Mouse (Mus musculus) liver, embryonic 13.5 days (tissue): ENCODE results near the gene Sall2. TPM values are rescaled to one million over a fixed set of nuclear protein-coding genes. Genes with fewer than 3 reads are reported as not detected.
A peak's percentile ranks its signal among the peaks of the same experiment; 100 is the strongest.

Experiments
- ATAC-seq: fragments of 200-750 bp; cut with Nextera tagmentation; 2 replicates; pipeline ENCODE4 v1.8.0; 2017; ENCODE audit warnings: low read depth, mild to moderate bottlenecking, moderate number of reproducible peaks, moderate library complexity
- DNase-seq: peaks from one replicate; pipeline ENCODE4 v3.0.0; 2022
- H3K27ac ChIP-seq: fragments of 300-500 bp; sonication (generic); 2 replicates; pipeline ENCODE4 v1.5.1; 2015; ENCODE audit warnings: moderate library complexity, mild to moderate bottlenecking, inconsistent platforms
- H3K27me3 ChIP-seq: fragments of 300-500 bp; sonication (generic); 2 replicates; pipeline ENCODE4 v1.6.1; 2015; ENCODE audit warnings: mild to moderate bottlenecking, inconsistent platforms
- H3K36me3 ChIP-seq: fragments of 300-500 bp; sonication (generic); 2 replicates; pipeline ENCODE4 v1.6.1; 2015; ENCODE audit warnings: mild to moderate bottlenecking, inconsistent platforms
- H3K4me1 ChIP-seq: fragments of 300-500 bp; sonication (generic); replicated peaks from 2 replicates; pipeline ENCODE4 v1.6.1; 2015; ENCODE audit warnings: inconsistent platforms
- H3K4me2 ChIP-seq: fragments of 300-500 bp; sonication (generic); 2 replicates; pipeline ENCODE4 v1.6.1; 2015; ENCODE audit warnings: inconsistent platforms, mild to moderate bottlenecking, moderate library complexity
- H3K4me3 ChIP-seq: fragments of 300-500 bp; sonication (generic); replicated peaks from 2 replicates; pipeline ENCODE4 v1.5.1; 2015; ENCODE audit warnings: mild to moderate bottlenecking, inconsistent platforms
- H3K9ac ChIP-seq: fragments of 300-500 bp; sonication (generic); 2 replicates; pipeline ENCODE4 v1.6.1; 2015; ENCODE audit warnings: mild to moderate bottlenecking, inconsistent platforms
- H3K9me3 ChIP-seq: fragments of 300-500 bp; sonication (generic); replicated peaks from 2 replicates; pipeline ENCODE4 v1.6.1; 2016; ENCODE audit warnings: inconsistent platforms
- WGBS: fragments of 180-500 bp; shearing (Covaris S2); methylation state at CpG from one replicate; pipeline ENCODE4 v1.1.7; 2015; ENCODE audit not compliant: insufficient replicate concordance; 5-methylcytosine and 5-hydroxymethylcytosine counted together
- polyA plus RNA-seq: library from polyadenylated mRNA; unstranded; fragments of >200 nt; fragmentation: Nextera tagmentation; extraction: Ambion mirVana; gene quantifications from 2 replicates; pipeline ENCODE4 v1.2.1, GENCODE M21; 2015

Gene Sall2
- polyA plus RNA-seq, 1 experiment from 2014 or later: 1.2 TPM

- 64% methylated on average over 6 of the region's 6 CpGs for WGBS
- no peak overlapping the region for H3K9ac ChIP-seq
- H3K4me3 ChIP-seq: no peak overlapping the region
- ATAC-seq (no peak), DNase-seq (no peak)
- no peaks in the 10 kb centered on the region for H3K27me3 ChIP-seq
- H3K27ac ChIP-seq: no peak overlapping the region
- H3K4me1 ChIP-seq: no peaks in the 10 kb centered on the region
- no peaks in the 10 kb centered on the region for H3K9me3 ChIP-seq
- H3K4me2 ChIP-seq: no peak overlapping the region
- H3K36me3 ChIP-seq: peaks cover 91% of the 10 kb centered on the region
Measured at GRCm38 (mm10) chr14:52295558-52296264, 32.9 kb downstream of the Sall2 start.

GRCm38 (mm10) chr14:52284191-52284590, 44.4 kb downstream of the Sall2 start:
- Histone ChIP-seq H3K4me3 (no peak overlapping the region), H3K36me3 (peaks cover 45% of the 10 kb centered on the region), H3K27ac (no peak overlapping the region), H3K4me1 (peaks cover 29% of the 10 kb centered on the region), H3K9me3 (no peaks in the 10 kb centered on the region), H3K9ac (no peak overlapping the region), H3K27me3 (no peaks in the 10 kb centered on the region), H3K4me2 (no peak overlapping the region)
- no peak for DNase-seq
- WGBS: 62% methylated on average over 3 of the region's 3 CpGs
- ATAC-seq: no peak

- Histone ChIP-seq H3K4me1 (peaks cover 29% of the 10 kb centered on the region), H3K27ac (no peak overlapping the region), H3K27me3 (no peaks in the 10 kb centered on the region), H3K4me3 (no peak overlapping the region), H3K9me3 (no peaks in the 10 kb centered on the region), H3K36me3 (peaks cover 41% of the 10 kb centered on the region), H3K4me2 (no peak overlapping the region), H3K9ac (no peak overlapping the region)
- DNase-seq (no peak), ATAC-seq (no peak)
- 83% methylated on average over 5 of the region's 5 CpGs for WGBS
Measured at GRCm38 (mm10) chr14:52283629-52284028, 44.9 kb downstream of the Sall2 start.

GRCm38 (mm10) chr14:52279747-52280120, 48.8 kb downstream of the Sall2 start:
- Histone ChIP-seq H3K9ac (peak overlapping the region; percentile 95), H3K27ac (peak overlapping the region; percentile 91), H3K27me3 (no peaks in the 10 kb centered on the region), H3K4me2 (peak overlapping the region; percentile 81), H3K4me1 (peaks cover 42% of the 10 kb centered on the region), H3K36me3 (peaks cover 6% of the 10 kb centered on the region; the same call in 1 of the 2 replicates), H3K4me3 (peak overlapping the region; percentile 99), H3K9me3 (no peaks in the 10 kb centered on the region)
- WGBS: under 1% methylated on average over 21 of the region's 21 CpGs
- ATAC-seq: 0 out of 2 replicates have a peak, but pooled peaks have one; percentile 3
- DNase-seq: no peak

- ATAC-seq: peak; percentile 97
- peak; percentile 98 for DNase-seq
- Histone ChIP-seq H3K27me3 (no peaks in the 10 kb centered on the region), H3K4me2 (peak within 1 kb of the TSS; percentile 81), H3K27ac (peak within 1 kb of the TSS; percentile 91), H3K36me3 (peaks cover 6% of the 10 kb centered on the region; the same call in 1 of the 2 replicates), H3K4me1 (peaks cover 40% of the 10 kb centered on the region), H3K4me3 (peak within 1 kb of the TSS; percentile 99), H3K9me3 (no peaks in the 10 kb centered on the region), H3K9ac (peak within 1 kb of the TSS; percentile 95)
- WGBS: 1% methylated on average over 66 of the region's 66 CpGs
Measured at GRCm38 (mm10) chr14:52278932-52279746, 49.4 kb downstream of the Sall2 start, which contains the start of the genes Tox4 and Rab2b. TSS of gene Tox4 (plus strand) at chr14:52279146. TSS of gene Rab2b (minus strand) at chr14:52279545.

- WGBS: 73% methylated on average over 4 of the region's 4 CpGs
- H3K27ac ChIP-seq: no peak overlapping the region
- no peaks in the 10 kb centered on the region for H3K27me3 ChIP-seq
- no peak overlapping the region for H3K9ac ChIP-seq
- peaks cover under 1% of the 10 kb centered on the region; the same call in 1 of the 2 replicates for H3K36me3 ChIP-seq
- H3K4me1 ChIP-seq: peaks cover 25% of the 10 kb centered on the region
- H3K4me2 ChIP-seq: no peak overlapping the region
- no peak for ATAC-seq
- no peak overlapping the region for H3K4me3 ChIP-seq
- no peaks in the 10 kb centered on the region for H3K9me3 ChIP-seq
- no peak for DNase-seq
Measured at GRCm38 (mm10) chr14:52277210-52277609, 51.4 kb downstream of the Sall2 start.

- Histone ChIP-seq H3K9me3 (no peaks in the 10 kb centered on the region), H3K36me3 (peaks cover 4% of the 10 kb centered on the region; the same call in 1 of the 2 replicates), H3K27me3 (no peaks in the 10 kb centered on the region), H3K4me1 (0 out of 2 replicates have a peak, but pooled peaks cover 4% of the 10 kb centered on the region), H3K27ac (no peak overlapping the region), H3K9ac (no peak overlapping the region), H3K4me2 (no peak overlapping the region), H3K4me3 (no peak overlapping the region)
- no peak for ATAC-seq
- no peak for DNase-seq
- 41% methylated on average over 3 of the region's 3 CpGs for WGBS
Measured at GRCm38 (mm10) chr14:52272781-52273180, 55.8 kb downstream of the Sall2 start.

Other genes with a start within 250 kb of the Sall2 start
- 388 and 457 TPM in 2 replicates for gene Hnrnpc, start 224.7 kb downstream of the Sall2 start, polyA plus RNA-seq
- 63.8 and 64.0 TPM in 2 replicates for gene Rpgrip1, start 218.1 kb downstream of the Sall2 start, polyA plus RNA-seq
- 45.6 and 51.9 TPM in 2 replicates for gene Supt16, start 131.3 kb downstream of the Sall2 start, polyA plus RNA-seq
- gene Chd8, start 71.0 kb downstream of the Sall2 start, polyA plus RNA-seq: 12.1 TPM in 2 replicates
- 19.8 and 20.5 TPM in 2 replicates for gene Tox4, start 49.6 kb downstream of the Sall2 start, polyA plus RNA-seq
- gene Rab2b, start 49.2 kb downstream of the Sall2 start, polyA plus RNA-seq: 2.6 and 3.0 TPM in 2 replicates
- 20.6 and 21.9 TPM in 2 replicates for gene Mettl3, start 23.6 kb downstream of the Sall2 start, polyA plus RNA-seq
- not detected in 2 replicates for gene Olfr1513, start 27.6 kb upstream of the Sall2 start, polyA plus RNA-seq
- not detected in 2 replicates for gene Olfr1512, start 50.4 kb upstream of the Sall2 start, polyA plus RNA-seq
- gene Olfr1511, start 68.6 kb upstream of the Sall2 start, polyA plus RNA-seq: not detected in 2 replicates
- not detected in 2 replicates for gene Olfr1510, start 85.6 kb upstream of the Sall2 start, polyA plus RNA-seq
- not detected in 2 replicates for gene Olfr1509, start 114.2 kb upstream of the Sall2 start, polyA plus RNA-seq
- not detected in 2 replicates for gene Olfr1508, start 138.7 kb upstream of the Sall2 start, polyA plus RNA-seq
- not detected in 2 replicates for gene Olfr1507, start 167.0 kb upstream of the Sall2 start, polyA plus RNA-seq